Mouse (Mus musculus): ENCODE data around the gene Ncor1. TPM values are rescaled to one million over a fixed set of nuclear protein-coding genes. Genes with fewer than 3 reads are reported as not detected.
"Not testable (repeated sequence)": the region's sequence is repeated elsewhere in the genome, so short reads cannot be mapped to it uniquely, and the experiment has no call there.

Ncor1 gene
- total RNA-seq, 2 experiments from 2014 or later: 133 to 139 TPM

GRCm38 (mm10) chr11:62320097-62320496, 138.2 kb downstream of the Ncor1 start:
- H3K4me3 ChIP-seq: no peak overlapping the region

GRCm38 (mm10) chr11:62317746-62318145, 140.6 kb downstream of the Ncor1 start:
- no peak for DNase-seq
- Histone ChIP-seq H3K27ac (no peak overlapping the region), H3K4me3 (no peak overlapping the region)
- no peak for TF ChIP-seq CTCF (IDR thresholded peaks at IDR 0.05)
- intact Hi-C loops (cut with DNase I): no loop called here

More at GRCm38 (mm10) chr11:62320097-62320496, 138.2 kb downstream of the Ncor1 start:
- intact Hi-C loops (cut with DNase I): no loop called here
- DNase-seq: no peak
- no peak overlapping the region for H3K27ac ChIP-seq
- TF ChIP-seq CTCF (IDR thresholded peaks at IDR 0.05): no peak

- intact Hi-C loops (cut with DNase I): no loop called here
- TF ChIP-seq CTCF (IDR thresholded peaks at IDR 0.05): no peak
- no peak for DNase-seq
- Histone ChIP-seq H3K4me3 (no peak overlapping the region), H3K27ac (no peak overlapping the region)
Observed at GRCm38 (mm10) chr11:62314984-62315383, 143.4 kb downstream of the Ncor1 start.

GRCm38 (mm10) chr11:62309296-62309695, 149.0 kb downstream of the Ncor1 start:
- no peak overlapping the region for H3K27ac ChIP-seq

GRCm38 (mm10) chr11:62305866-62306265, 152.5 kb downstream of the Ncor1 start:
- TF ChIP-seq CTCF (IDR thresholded peaks at IDR 0.05): no peak

More at GRCm38 (mm10) chr11:62309296-62309695, 149.0 kb downstream of the Ncor1 start:
- no peak for DNase-seq
- TF ChIP-seq CTCF (IDR thresholded peaks at IDR 0.05): no peak
- H3K4me3 ChIP-seq: no peak overlapping the region
- intact Hi-C loops (cut with DNase I): loop anchor here (5.0 kb wide), 1 partner anchor 48 kb away; no protein-coding TSS in a partner anchor

GRCm38 (mm10) chr11:62298883-62299282, 159.5 kb downstream of the Ncor1 start:
- Histone ChIP-seq H3K4me3 (no peak overlapping the region), H3K27ac (peak overlapping the region; percentile 62)
- intact Hi-C loops (cut with DNase I): no loop called here
- peak; percentile 57 for DNase-seq
- TF ChIP-seq CTCF (IDR thresholded peaks at IDR 0.05): no peak

More at GRCm38 (mm10) chr11:62305866-62306265, 152.5 kb downstream of the Ncor1 start:
- Histone ChIP-seq H3K4me3 (no peak overlapping the region), H3K27ac (no peak overlapping the region)
- no peak for DNase-seq
- intact Hi-C loops (cut with DNase I): loop anchor here (5.0 kb wide), 1 partner anchor 51 kb away; no protein-coding TSS in a partner anchor

- intact Hi-C loops (cut with DNase I): no loop called here
- DNase-seq: no peak
- Histone ChIP-seq H3K4me3 (no peak overlapping the region), H3K27ac (no peak overlapping the region)
- TF ChIP-seq CTCF (IDR thresholded peaks at IDR 0.05): no peak
Observed at GRCm38 (mm10) chr11:62294121-62294520, 164.2 kb downstream of the Ncor1 start.

GRCm38 (mm10) chr11:62287700-62288099, 170.6 kb downstream of the Ncor1 start:
- TF ChIP-seq CTCF (IDR thresholded peaks at IDR 0.05): no peak
- H3K27ac ChIP-seq: no peak overlapping the region
- no peak for DNase-seq
- H3K4me3 ChIP-seq: no peak overlapping the region
- intact Hi-C loops (cut with DNase I): no loop called here

GRCm38 (mm10) chr11:62285020-62285419, 173.3 kb downstream of the Ncor1 start:
- TF ChIP-seq CTCF (IDR thresholded peaks at IDR 0.05): no peak
- no peak for DNase-seq
- Histone ChIP-seq H3K27ac (no peak overlapping the region), H3K4me3 (no peak overlapping the region)
- intact Hi-C loops (cut with DNase I): no loop called here

GRCm38 (mm10) chr11:62284020-62284419, 174.3 kb downstream of the Ncor1 start:
- DNase-seq, H3K27ac ChIP-seq, H3K4me3 ChIP-seq: not testable (repeated sequence)
- intact Hi-C loops (cut with DNase I): loop anchor here (5.0 kb wide), 1 partner anchor 352 kb away; the partner anchor contains the start of gene Akap10

- Histone ChIP-seq H3K27ac (peak overlapping the region; percentile 91), H3K4me3 (peak overlapping the region; percentile 82)
- intact Hi-C loops (cut with DNase I): loop anchor here (5.0 kb wide), 1 partner anchor 349 kb away; the partner anchor contains the start of gene Akap10
- no peak for TF ChIP-seq CTCF (IDR thresholded peaks at IDR 0.05)
- peak; percentile 90 for DNase-seq
Observed at GRCm38 (mm10) chr11:62281601-62281997, 176.7 kb downstream of the Ncor1 start.

GRCm38 (mm10) chr11:62280675-62281600, 177.4 kb downstream of the Ncor1 start, which contains the start of the genes Zswim7 and Ttc19:
Zswim7 (minus strand) TSS chr11:62281375.
Ttc19 (plus strand) TSS chr11:62281473.
- TF ChIP-seq CTCF (IDR thresholded peaks at IDR 0.05): peak; percentile 85
- peak; percentile 96 for DNase-seq
- Histone ChIP-seq H3K4me3 (peak within 1 kb of the TSS; percentile 82), H3K27ac (peak within 1 kb of the TSS; percentile 91)
- intact Hi-C loops (cut with DNase I): loop anchor here (1.0 to 5.0 kb wide), 3 partner anchors 154 to 349 kb away; partner anchors contain the start of gene Akap10

GRCm38 (mm10) chr11:62278027-62278426, 180.3 kb downstream of the Ncor1 start:
- peak; percentile 59 for DNase-seq
- intact Hi-C loops (cut with DNase I): no loop called here
- no peak overlapping the region for H3K4me3 ChIP-seq
- no peak overlapping the region for H3K27ac ChIP-seq
- peak; percentile 65 for TF ChIP-seq CTCF (IDR thresholded peaks at IDR 0.05)

Measured in gastrocnemius, adult 2 months (tissue).